Mouse (Mus musculus) cerebellum, adult 2 months (tissue): Measurements from ENCODE around the gene Mfsd12. TPM values are rescaled to one million over a fixed set of nuclear protein-coding genes. Genes with fewer than 3 reads are reported as not detected.
A peak's percentile ranks its signal among the peaks of the same experiment; 100 is the strongest.

Experiments used
- DNase-seq, 2 experiments: peaks; one replicate each; pipeline ENCODE4 v3.0.0; 2021
- H3K27ac ChIP-seq: fragments of 200-500 bp; 2 replicates; pipeline ENCODE4 v1.5.1; 2012; ENCODE audit warnings: low read length, control low read depth, inconsistent platforms; ENCODE audit not compliant: insufficient read depth
- H3K27me3 ChIP-seq: fragments of 200-500 bp; 2 replicates; pipeline ENCODE4 v1.6.1; 2012; ENCODE audit warnings: inconsistent platforms, mild to moderate bottlenecking, low read length, moderate library complexity; ENCODE audit not compliant: control insufficient read depth, insufficient read depth
- H3K4me1 ChIP-seq: fragments of 200-500 bp; 2 replicates; pipeline ENCODE4 v1.6.1; 2011; ENCODE audit warnings: low read length; ENCODE audit not compliant: control insufficient read depth, insufficient read depth
- H3K4me3 ChIP-seq: fragments of 200-500 bp; replicated peaks from 2 replicates; pipeline ENCODE3; 2011; ENCODE audit warnings: mild to moderate bottlenecking, low read depth, low read length, control low read depth; ENCODE audit not compliant: insufficient read depth
- CTCF ChIP-seq: fragments of 200-500 bp; IDR thresholded peaks from 2 replicates; pipeline ENCODE4 v1.5.1; 2011; ENCODE audit warnings: low read depth, mild to moderate bottlenecking, control low read depth, low read length, moderate library complexity, borderline replicate concordance; ENCODE audit not compliant: insufficient read depth
- POLR2A ChIP-seq: fragments of 200-500 bp; IDR thresholded peaks from 2 replicates; pipeline ENCODE4 v1.6.1; 2011; ENCODE audit warnings: low read length, control low read depth, borderline replicate concordance; ENCODE audit not compliant: insufficient read depth
- WGBS: fragments of 180-500 bp; shearing (Covaris S2); methylation state at CpG from one replicate; pipeline ENCODE4 v1.1.7; 2018; 5-methylcytosine and 5-hydroxymethylcytosine counted together
- polyA plus RNA-seq: library from polyadenylated mRNA; depleted of rRNA; stranded (reverse); fragments of >200 nt; gene quantifications from 2 replicates; pipeline ENCODE4 v1.2.3, GENCODE M21; 2012; rRNA removed

The Mfsd12 gene
- polyA plus RNA-seq = 34.8 and 35.0 TPM in 2 replicates

- Histone ChIP-seq H3K4me1 (peaks cover 20% of the 10 kb centered on the region), H3K4me3 (peak within 1 kb of the TSS; percentile 82), H3K27me3 (no peaks in the 10 kb centered on the region), H3K27ac (no peak within 1 kb of the TSS)
- peak; percentile 92 for DNase-seq
- 2% methylated on average over 79 of the region's 79 CpGs for WGBS
- TF ChIP-seq POLR2A = peak; percentile 58
- no peak for TF ChIP-seq CTCF
Observed at GRCm38 (mm10) chr10:81356991-81357844, at the start of gene Mfsd12. Gene Mfsd12, plus strand, starts transcription at chr10:81357491.

DNA sequence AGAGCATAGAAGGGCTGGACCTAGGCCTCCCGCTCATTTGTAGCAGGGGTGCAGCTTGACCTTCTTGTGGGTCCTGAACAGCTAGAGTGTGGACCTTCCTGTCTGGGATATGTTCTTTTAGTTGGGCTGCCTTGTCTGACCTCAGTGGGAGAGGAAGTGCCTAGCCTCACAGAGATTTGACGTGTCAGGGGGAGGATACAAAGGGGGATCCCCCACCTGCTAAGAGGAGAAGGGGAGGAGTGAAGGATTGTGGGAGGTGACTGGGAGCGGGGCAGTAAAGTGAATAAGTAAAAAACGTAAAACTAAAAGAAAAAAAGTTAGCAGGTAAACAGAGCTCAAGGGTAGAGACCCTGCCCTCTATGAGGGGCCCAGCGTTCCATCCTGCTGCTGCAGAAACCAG, 47.7 kb upstream of the Mfsd12 start:
- DNase-seq = no peak
- no peak overlapping the region for H3K27ac ChIP-seq
- no peaks in the 10 kb centered on the region for H3K27me3 ChIP-seq
- peaks cover 26% of the 10 kb centered on the region for H3K4me1 ChIP-seq
- WGBS = 84% methylated on average over 5 of the region's 5 CpGs
- TF ChIP-seq POLR2A = no peak
- no peak for TF ChIP-seq CTCF
- no peak overlapping the region for H3K4me3 ChIP-seq

DNA sequence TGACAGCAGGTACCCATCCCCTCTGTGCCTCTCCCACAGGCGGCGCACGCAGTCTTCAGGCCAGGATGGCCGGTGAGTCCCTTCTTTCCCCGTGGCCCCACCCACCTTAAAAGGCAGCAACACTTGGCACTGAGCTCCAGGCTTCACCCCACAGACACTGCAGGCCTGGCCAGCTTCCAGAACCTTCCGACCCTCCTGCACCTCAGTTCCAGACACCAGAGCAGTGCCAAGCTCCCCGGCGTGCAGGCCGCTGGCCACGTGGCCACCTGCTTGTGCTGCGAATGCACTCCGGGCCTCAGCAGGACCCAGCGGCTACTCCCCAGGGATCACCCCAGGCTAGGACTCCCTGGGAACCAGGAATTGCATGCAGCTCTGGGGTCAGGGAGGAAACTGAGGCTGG, 43.7 kb upstream of the Mfsd12 start:
- DNase-seq = peak in 1 of 2 experiments; percentile 29
- TF ChIP-seq POLR2A = no peak
- TF ChIP-seq CTCF = no peak
- Histone ChIP-seq H3K27me3 (no peaks in the 10 kb centered on the region), H3K27ac (no peak overlapping the region), H3K4me3 (no peak overlapping the region), H3K4me1 (peaks cover 8% of the 10 kb centered on the region; the same call in 1 of the 2 replicates)
- WGBS = 49% methylated on average over 13 of the region's 13 CpGs

DNA sequence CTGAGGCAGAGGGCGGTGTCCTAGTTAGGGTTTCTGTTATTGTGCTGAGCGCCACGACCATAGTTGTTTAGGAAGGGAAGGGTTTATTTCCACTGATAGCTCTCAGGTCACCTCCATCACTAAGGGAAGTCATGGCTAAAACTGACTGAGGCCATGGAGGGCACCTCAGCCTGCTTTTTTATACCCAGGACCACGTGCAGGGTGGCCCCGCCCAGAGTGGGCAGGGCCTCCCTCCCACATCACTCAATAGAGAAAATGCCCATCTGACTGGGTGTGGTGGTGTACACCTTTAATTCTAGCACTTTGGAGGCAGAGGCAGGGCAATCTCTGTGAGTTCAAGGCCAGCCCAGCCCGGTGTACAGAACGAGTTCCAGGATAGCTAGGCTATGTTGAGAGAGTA, 43.1 kb upstream of the Mfsd12 start:
- H3K4me1 ChIP-seq = peaks cover 10% of the 10 kb centered on the region; the same call in 1 of the 2 replicates
- DNase-seq = no peak
- no peaks in the 10 kb centered on the region for H3K27me3 ChIP-seq
- 79% methylated on average over 7 of the region's 7 CpGs for WGBS
- no peak overlapping the region for H3K27ac ChIP-seq
- TF ChIP-seq POLR2A (no peak), CTCF (no peak)
- no peak overlapping the region for H3K4me3 ChIP-seq

- H3K27ac ChIP-seq = no peak overlapping the region
- H3K4me1 ChIP-seq = peaks cover 17% of the 10 kb centered on the region; the same call in 1 of the 2 replicates
- no peaks in the 10 kb centered on the region for H3K27me3 ChIP-seq
- WGBS = 94% methylated on average over 16 of the region's 16 CpGs
- DNase-seq = no peak
- no peak for TF ChIP-seq CTCF
- H3K4me3 ChIP-seq = no peak overlapping the region
Observed at GRCm38 (mm10) chr10:81315587-81315986, 41.7 kb upstream of the Mfsd12 start.

GRCm38 (mm10) chr10:81316338-81317060, 40.8 kb upstream of the Mfsd12 start:
- DNase-seq = peak; percentile 44 to 58
- Histone ChIP-seq H3K4me1 (peaks cover 17% of the 10 kb centered on the region; the same call in 1 of the 2 replicates), H3K4me3 (no peak overlapping the region), H3K27me3 (no peaks in the 10 kb centered on the region), H3K27ac (no peak overlapping the region)
- TF ChIP-seq CTCF (peak; percentile 54; the same call in 1 of the 2 replicates), POLR2A (no peak)
- WGBS = 40% methylated on average over 16 of the region's 16 CpGs

- DNase-seq = peak in 1 of 2 experiments; percentile 38
- H3K4me3 ChIP-seq = no peak overlapping the region
- TF ChIP-seq CTCF = no peak
- TF ChIP-seq POLR2A = no peak
- no peaks in the 10 kb centered on the region for H3K27me3 ChIP-seq
- peaks cover 17% of the 10 kb centered on the region; the same call in 1 of the 2 replicates for H3K4me1 ChIP-seq
- 32% methylated on average over 20 of the region's 20 CpGs for WGBS
- H3K27ac ChIP-seq = no peak overlapping the region
Observed at GRCm38 (mm10) chr10:81317273-81317672, 40.0 kb upstream of the Mfsd12 start.
